Mouse (Mus musculus): ENCODE results near the gene Prpf40b.

Prpf40b gene

DNA sequence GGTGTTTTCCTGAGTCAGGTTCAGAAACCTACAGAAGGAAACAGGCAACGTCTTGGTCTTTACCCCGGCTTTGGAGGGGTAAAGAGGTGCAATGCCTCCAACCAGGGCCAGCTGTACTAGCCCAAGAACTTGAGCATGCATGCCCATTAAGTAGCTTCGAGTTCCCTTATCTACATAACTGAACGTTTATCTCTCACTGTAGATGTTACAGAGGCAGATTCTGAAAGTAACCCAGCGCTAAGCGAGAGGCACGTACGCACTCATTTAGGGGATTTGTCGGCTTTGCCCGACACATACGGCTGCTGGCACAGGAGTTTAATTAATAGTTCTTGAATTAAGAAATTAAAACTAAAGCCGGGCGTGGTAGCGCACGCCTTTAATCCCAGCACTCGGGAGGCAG, 600 bp upstream of the Prpf40b start:
- no peak for DNase-seq

DNA sequence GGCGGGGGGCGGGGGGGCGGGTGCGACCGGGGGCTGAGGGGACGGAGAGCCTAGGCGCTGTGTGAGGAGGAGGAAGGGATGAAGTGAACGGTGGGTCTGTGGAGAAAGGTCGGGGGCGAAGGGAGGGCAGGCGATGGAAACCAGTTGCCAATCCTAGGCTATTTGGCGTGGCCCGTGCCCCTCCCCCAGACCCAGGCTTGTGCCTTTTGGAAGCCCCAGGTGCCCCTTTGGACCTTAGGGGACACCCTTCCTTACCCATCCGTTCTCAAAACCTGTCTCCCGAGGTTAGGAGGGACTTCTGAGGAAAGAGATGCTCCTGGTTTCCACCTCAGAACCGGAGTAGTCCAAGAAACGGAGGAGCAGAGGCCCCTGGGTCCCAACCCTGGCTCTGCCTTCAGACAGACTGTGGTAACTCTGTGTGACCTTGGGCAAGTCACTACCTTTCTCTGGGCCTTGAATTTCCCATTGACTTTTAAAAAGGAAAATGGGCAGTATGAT, 646 bp downstream of the Prpf40b start, which contains the start of gene Fam186b:
Gene Fam186b, minus strand, starts transcription at position 405 of the 498 bp plus-strand sequence.
- DNase-seq, result peak; percentile 54

DNA sequence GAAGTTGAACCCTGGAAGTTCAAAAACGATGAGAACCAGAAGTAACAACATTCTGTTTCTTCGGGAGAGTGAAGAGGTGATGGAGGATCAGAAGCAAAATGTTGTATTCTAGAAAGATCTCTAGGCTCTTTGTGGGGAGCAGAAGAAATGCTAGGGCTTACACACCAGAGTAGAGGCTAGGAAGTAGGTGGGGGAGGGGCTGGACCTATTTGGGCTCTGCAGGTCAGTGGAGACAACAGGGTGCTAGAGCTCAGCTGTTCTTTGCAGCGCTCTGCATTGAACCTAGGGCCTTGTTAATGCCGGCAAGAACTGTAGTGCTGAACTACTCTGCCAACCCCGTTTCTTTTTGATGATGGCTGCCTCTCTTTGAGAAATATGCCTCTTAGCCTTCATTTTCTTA, 1.3 kb downstream of the Prpf40b start:
- DNase-seq, result no peak

DNA sequence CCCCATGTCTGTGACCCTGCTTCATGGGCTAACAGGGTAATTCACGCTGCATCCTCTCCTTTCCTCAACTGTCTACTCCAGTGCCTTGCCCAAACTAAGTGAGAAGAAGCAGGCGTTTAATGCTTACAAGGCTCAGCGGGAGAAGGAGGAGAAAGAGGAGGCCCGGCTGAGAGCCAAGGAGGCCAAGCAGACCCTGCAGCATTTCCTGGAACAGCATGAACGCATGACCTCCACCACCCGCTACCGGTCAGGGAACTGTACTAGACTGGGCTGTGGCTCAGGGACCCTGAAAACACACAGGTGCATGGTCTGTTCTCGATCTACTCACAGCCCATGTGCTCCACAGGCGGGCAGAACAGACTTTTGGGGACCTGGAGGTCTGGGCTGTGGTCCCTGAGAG, 12.6 kb downstream of the Prpf40b start:
- DNase-seq, result no peak

DNA sequence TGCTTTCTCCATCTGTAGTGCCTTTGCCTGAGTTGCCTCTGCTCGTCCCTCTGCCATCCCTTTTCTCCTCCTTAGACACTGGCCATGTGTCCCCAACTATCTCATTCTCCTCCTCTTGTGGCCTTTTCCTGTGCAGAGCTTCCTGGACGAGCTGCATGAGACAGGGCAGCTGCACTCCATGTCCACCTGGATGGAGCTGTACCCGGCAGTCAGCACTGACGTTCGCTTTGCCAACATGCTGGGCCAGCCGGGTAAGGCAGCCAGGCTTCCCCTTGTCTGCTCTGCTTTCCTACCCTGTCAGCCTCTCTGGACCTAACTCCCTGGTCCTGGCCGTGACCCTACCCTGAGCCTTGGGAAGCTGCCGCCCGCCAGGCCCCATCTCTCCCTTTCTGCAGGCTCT, 14.7 kb downstream of the Prpf40b start:
- no peak for DNase-seq

DNA sequence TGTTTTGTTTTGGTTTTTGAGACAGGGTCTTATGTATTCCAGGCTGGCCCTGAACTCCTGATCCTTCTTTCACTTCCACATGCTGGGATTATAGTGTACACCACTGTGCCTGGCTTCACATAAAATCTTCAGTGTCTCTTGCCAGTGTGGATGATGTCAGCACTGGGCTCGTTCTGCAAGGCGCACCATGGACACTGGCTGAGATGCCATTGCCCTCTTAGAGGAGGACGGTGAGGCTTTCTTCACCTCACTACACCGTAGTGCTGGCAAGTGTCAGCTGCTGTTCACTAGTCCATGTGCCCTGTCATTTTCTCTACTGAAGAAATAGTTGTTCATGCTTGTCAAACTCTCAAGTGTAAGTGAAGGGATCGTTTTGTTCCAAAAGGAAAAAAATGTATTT, 15.7 kb downstream of the Prpf40b start:
- DNase-seq, result no peak

DNA sequence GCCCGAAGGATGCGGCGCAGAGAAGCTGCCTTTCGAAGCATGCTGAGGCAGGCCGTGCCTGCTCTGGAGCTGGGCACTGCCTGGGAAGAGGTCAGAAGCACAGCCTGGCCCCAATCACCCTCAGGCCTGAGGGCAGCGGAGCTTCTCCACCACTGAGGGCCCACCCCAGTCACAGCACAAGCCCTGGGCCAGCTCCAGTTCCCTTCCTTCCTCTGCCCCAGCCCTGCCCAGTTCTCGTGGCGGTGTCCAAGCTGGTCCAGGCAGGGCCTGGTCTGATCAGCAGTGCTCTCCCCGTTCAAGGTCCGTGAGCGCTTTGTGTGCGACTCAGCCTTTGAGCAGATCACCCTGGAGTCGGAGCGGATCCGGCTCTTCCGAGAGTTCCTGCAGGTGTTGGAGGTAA, 20.0 kb downstream of the Prpf40b start:
- DNase-seq, result peak; percentile 54

DNA sequence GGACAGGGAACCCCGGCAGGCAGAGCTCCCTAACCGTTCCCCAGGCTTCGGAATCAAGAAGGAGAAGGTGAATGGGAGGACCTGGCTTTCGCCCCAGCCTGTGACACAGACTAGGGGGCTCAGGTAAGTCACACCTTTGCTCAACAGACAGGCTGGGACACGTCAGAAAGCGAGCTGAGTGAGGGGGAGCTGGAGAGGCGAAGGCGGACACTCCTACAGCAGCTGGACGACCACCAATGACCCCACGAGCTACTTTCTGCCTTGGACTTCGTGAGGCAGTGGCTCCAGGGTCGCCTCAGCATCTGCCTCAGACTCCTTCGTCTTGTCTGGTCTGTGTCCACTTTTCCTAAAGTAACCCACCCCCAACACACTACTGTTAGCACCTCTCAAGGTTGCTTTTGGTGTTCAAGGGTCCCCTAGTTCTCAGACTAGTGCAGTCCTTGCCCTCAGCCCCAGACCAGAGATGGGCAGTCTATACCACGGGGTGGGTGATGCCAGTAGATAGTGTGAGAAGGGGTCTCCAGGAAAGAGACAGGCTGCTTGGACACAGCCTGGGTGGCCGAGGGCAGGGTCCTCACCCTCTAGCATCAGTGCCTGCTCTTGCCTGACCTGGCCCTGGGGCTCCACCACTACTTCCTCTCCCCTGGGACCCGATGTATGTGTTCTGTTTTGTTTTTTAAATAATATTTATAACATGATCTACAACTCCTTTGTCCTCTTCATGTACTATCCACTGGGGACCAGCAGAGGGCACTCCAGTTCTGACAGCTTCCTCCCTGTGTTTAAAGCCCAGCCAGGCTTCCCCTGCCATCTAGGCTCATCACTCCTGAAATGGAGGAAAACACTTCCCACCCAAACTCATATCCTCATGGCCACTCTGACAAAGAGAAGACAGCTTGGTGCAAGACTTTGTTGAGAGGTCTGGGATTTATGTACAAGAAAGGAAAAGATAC, 21.7 kb downstream of the Prpf40b start:
- peak; percentile 93 for DNase-seq

DNA sequence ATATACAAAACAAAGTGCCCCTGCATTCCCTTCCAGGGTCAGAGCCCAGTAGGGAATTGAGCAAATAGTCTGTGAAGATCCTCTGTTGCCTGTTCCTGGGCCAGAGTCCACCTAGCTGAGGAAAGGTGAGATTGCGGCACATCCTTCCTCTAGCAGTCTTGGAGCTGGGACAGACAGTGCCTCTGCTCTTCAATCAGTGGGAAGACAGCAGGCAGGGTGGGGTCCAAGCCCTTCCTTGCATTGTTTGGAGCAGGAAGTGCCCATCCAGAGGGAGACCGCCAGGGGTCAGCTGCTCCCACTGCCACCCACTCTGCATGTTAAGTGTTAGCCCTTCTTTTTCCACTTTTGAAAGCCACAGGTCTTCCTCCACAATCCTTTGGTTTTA, 22.4 kb downstream of the Prpf40b start:
- peak; percentile 89 for DNase-seq

DNA sequence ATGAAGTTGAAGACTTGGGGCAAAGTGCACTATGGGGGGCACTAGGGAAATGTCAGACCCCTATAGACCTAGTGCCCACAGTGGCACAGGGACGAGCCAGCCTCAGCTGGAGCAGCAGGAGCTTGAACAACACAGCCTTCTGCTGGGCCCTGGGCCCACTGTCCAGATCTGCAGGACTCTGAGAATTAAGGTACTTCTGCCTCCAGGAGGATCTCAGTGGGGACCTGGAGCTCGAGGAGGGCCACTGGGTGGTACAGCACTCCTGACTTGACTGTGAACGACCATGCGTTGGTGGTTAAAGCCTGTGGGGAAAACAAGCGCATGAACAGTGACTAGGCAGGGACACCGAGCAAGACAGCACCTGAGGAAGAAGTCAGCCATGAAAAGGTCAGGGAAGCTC, 23.2 kb downstream of the Prpf40b start:
- DNase-seq, result no peak

DNA sequence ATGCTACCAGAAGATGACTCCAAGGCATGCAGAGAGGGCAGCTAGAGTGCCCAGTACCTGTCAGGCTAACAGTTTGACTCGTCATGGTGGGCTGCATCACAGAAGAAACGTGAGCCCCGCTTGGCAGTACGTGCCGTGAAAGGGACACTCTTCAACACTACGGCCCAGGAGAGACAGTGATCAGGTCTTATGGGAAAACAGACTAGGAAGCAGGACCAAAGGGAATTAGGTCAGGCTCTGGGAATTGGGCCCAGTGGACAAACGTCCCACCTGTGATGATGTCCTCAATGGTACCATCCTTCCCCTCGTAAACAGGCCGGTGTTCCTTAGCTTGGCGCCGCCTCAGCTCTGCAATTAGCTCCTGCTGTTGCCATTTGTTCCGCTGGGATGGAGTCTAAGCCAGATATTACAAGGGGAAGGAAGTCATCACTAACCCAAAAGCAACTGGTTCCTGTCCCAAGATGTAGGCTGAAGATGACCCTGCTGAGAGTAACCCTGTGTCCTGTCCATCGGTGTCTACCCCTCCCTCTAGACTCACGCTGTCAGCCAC, 24.0 kb downstream of the Prpf40b start:
- no peak for DNase-seq

DNA sequence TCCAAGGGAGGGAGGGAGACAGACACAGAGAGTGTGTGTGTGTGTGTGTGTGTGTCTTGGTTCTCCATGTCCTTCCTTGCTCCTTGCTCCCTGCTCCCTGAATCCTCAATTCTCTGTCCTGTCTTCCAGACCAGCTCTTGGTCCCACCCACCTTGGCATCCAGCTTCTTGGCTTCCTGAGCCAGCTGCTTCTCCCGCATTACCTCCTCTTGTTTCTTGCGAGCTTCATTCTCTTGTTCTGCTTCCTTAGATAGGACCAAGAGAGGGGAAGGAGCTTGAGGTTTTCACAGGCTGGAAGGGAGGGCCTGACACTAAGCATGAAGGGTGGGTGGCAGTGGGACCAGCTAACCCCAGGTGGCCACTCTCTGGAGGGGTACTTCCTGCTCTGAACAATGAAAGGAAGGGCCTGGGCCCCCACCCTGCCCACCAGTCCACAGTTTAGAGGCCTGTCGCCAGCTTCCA, 24.6 kb downstream of the Prpf40b start:
- peak; percentile 83 for DNase-seq

DNA sequence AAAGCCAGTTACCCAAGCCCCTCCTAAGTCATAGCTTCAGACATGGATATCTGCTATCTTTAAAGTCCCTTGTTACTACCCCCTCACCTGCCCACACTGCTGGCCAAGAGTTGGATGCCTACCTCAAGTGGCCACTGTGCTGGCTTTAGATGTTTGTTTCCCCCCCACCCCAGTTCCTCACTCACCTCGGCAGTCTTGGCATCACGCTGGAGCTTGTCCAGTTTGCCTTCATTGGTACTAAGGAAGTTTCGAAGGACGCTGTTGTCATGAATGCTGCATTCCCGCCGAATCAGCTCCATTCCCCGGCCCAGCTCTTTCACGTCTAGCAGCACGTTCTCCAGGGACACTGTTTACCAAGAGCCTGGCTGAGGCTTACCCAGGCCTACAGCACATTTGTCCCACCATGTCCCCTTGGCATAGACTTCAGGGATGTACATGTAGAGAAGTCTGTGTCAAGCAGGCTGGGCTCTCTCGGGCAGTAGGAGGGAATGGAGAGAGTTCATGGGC, 25.3 kb downstream of the Prpf40b start:
- DNase-seq, result peak; percentile 57

DNA sequence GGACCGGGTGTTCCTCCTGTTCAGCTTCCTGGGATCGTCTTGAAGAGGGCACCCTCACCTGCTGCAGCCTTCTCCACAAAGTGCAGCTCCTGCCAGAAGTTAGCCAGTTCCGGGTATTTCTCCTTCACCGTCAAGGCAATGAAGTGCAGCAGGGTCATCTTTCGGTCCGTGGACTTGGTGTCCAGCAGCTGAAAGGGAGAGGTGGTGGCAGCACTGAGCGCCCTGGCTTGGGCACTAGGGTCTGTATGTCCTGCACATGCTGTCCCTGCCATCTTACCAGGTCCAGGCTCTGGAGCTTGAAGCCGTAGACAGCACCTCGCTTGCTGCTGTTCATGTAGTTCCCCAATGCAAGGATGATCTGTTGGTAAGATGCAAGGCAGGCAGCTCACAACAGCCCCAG, 26.1 kb downstream of the Prpf40b start:
- DNase-seq, result no peak

DNA sequence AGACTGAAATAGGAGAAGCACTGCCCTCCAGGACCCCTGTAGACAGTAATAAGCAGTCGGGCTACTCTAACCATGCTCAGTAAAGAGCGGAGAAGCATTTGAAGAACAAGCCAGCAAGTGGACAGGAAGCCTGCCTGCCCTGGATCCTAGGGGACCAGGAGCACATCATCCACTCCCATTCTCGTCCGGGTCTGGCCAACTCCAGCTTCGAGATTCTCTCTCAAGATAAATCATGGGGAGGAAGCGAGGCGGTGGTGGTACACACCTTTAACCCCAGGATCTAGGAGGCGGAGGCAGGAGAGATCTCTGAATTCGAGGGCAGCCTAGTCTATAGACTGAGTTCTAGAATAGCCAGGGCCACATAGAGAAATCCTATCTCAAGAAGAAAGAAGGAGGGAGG, 29.3 kb downstream of the Prpf40b start:
- DNase-seq, result no peak

DNA sequence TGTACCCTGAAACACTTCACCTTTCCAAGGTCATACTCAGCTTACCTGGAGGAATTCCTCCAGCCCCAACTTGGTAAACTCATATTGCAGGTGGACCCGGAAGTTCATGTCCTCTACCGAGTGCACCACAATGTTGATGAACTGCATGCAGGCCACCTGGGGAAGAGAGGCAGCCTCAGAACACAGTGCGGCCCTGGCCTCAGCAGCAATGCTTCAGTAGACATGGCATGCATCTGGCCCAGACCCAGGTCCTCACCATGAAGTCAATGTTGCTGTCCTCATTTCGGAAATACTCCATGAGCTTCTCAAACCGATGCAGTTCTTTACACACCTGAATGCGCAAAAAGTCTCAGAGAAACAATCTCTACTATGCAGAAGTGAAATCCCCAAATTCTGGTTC, 30.7 kb downstream of the Prpf40b start:
- DNase-seq, result no peak

DNA sequence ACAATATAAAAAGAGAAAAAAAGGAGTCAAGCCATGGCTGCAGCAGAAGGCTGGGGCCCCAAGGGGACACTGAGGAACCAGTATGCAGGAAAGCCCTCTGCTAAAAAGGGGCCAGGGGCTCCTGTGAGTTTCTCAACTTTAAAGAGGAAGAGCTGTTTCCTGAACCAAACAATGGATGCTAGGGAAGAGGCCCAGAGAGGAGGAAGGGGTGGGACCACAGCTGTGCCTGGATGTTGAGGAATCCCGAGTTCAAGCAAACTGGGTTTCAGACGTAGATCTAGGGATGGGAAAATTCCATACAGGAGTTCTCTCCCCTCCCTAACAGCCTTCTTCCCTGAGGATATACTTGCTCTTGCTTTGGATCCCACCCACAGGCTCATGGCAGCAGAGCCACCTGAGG, 31.5 kb downstream of the Prpf40b start:
- DNase-seq, result peak; percentile 59

DNA sequence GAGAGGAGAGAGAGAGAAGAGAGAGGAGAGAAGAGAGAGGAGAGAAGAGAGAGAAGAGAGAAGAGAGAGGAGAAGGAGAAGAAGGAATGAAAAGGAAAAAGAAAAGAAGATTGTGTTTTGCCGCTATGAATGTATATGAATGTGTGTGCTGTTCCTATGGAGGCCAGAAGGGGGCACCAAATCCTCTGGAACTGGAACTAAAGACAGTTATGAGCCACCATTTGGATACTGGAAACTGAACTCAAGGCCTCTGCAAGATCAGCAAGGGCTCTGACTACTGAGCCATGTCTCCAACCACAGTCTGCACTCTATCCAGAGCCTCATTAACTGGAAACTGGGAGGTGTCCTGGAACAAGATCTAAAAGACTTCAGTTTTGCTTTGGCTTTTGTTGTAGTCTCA, 32.1 kb downstream of the Prpf40b start:
- DNase-seq, result peak; percentile 57

DNA sequence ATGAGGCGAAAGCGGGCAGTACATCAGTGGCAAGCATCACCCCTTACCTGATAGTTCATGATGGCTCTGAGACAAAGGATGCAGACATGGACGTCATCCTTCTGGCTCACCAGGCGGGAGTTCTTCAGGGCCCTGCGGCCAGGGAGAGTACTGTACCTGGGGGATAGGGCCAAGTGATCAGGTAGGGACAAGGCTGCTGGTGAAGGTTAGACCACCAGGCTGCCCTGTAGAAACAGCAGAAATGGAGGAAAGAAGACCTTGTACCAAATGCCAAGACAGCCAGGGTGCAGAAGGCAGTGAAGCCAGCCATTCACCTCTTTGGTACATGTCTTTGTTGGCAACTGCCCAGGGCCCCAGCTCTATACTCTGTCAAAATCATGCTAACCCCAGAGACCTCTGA, 33.1 kb downstream of the Prpf40b start:
- DNase-seq, result no peak

DNA sequence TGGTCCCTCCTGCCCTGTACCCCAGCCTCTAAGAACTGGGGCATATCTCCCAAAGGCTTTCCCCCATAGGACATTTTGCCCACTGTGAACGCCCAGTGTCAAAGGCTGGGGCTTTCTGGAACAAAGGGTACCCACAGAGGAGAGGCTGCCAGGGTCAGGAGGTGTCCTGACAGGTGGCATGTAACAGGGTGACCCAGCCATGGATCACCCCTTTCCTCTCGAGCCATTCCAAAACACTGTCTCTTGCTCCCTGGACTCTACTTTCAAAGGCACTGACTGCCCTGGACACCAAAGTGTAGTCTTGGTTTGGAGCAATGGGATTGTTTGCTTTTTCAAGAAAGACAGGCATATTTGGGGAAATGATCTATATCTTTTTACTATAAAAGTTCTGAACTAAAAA, 35.4 kb downstream of the Prpf40b start:
- DNase-seq, result no peak

DNA sequence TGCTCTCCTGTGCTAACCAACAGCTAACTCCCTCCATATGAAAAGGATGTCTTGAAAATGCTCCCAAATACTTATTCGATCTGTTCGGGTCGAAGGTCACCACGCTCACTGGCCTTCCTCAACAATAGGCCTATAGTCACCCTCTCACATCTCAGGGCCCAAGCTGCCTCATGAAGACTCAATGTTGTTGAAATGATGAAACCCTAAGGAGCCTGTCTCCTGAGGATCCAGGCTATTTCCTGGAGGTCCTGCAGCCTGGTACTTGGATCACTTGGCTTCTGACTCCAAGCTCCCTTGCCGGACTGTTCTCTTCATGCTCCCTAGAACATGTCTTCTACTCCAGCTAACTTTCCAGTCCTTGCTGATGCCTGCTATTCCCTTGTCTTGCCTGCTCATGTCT, 36.5 kb downstream of the Prpf40b start:
- DNase-seq, result no peak

DNA sequence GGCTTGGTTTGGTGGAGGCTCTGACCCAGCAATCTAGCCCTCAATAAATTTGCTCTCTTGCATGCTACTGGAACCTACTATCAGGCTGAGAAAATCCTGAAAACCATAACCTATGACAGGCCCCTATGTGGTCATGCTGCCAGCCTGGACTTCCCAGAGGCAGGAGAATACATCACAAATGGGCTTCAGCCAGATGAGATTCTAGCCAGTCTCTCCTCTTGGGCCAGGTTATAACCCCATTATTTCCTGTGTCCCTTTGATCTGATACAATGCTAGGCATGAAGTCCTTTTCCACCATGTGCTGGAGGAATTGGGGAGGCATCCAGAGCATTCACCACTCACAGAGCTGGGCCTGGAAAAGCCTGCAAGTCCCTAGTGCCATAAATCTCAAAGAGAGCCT, 37.2 kb downstream of the Prpf40b start:
- DNase-seq, result no peak

DNA sequence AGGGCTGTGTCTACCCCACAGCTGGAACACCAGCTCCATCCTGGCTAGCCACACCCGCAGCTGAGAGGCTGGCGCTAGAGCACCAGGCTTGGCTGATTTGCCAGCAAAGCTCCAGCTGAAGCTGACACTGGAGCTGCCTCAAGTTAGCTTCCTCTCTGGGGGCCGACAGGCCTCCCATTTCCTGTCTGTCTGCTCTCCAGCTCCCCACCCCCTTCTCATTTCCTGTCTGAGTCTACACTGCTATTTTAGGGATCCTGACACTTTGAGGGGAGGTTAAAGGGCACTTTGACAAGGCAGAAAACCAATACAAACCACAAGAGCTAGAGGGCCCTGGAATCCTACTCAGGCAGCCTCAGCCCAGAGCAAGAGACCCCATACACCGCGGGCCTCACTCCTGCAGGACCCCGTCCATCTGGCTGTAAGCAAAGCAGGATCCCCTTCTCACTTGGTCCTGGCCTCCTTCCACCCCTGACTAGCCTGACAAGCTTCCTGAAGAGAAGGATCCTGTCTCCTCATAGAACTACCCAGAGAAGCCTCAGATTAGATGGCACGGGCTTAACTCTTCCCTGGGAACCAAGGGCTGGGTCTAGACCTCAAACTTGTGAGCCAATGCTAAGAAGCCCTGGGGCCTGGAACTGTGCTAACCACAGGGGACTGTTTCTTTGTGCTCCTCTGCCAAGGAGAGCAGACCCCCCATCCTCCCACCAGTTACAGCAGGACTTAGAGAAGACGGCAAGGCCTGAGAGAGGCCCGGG, 38.2 kb downstream of the Prpf40b start:
- DNase-seq, result peak; percentile 95

Measured in lung, postnatal 10 days (tissue).